Mouse (Mus musculus) ES-CJ7 (cell line): ENCODE results near the gene Gpr158.

Experiments
- DNase-seq: peaks from one replicate; pipeline ENCODE4 v3.0.0; 2011; ENCODE audit warnings: low read depth, low spot score

The Gpr158 gene

DNA sequence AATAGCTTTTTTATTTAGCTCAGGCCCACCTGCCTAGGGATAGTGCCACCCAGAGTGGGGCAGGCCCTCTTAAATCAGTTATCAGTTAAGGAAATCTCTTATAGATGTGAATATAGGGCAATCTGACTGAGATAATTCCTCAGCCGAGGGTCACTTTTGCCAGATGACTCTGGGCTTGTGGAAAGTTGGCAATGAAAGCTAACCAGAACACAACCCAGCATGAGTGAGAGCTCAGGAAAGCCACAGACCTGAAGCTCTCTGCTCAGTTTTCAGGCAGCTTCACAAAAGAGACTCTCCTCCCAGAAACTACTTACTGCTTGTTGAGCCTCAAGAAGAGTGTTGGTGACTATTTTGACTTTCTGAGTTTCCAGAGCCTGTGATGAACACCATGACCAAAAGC, 264.8 kb downstream of the Gpr158 start:
- no peak for DNase-seq

DNA sequence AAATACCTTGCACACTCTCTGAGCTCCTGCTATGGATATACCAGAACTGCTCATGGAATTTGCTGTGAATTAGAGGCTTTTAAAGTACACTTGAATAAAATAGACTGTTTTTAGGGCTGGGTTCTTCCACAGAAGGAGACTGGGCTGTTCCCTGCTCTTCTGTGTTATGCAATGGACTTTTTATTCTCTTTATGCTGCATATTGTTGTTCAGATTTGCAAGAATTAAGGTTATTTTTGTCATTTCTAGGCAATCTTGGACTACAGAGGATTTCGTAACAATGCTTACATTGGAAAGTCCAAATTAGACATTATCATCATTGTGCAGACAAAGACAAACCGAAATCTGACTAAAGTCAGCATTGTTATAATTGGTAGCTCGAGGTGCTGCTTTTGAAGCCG, 298.4 kb downstream of the Gpr158 start:
- no peak for DNase-seq

DNA sequence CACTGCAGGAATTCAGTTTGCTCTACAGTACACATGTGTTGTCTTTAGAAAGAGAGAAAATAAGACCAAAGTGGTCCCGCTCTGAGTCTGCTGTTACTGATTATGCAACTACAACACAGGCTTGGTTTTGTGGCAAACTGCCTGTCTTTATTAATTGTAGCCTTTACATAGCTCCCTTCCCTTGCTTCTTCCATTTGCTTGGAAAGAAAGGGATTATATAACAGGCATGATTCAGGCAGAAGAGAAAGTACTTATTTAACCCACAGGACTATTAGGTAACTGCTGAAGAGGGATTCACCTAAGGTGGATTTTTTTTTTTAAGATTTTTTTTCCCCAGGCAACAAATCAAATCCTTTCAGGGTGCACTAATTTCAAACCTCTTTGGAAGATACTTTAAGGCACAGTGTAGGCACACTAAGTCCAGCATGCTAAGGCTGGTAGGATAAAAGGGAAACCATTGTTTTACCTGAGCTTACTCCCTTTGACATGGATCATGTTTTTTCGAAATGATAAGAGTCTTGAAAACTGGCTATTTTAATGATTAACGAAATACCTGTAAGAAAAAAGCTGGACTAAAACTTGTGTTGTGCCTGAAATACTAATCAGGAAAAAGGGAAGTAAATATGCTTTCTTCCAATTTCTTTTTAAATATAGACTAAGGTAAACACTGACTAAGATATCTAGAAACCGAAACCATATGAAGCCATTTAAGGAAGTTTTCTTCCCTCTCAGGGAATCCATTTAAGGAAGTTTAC, 308.9 kb downstream of the Gpr158 start:
- DNase-seq = no peak

DNA sequence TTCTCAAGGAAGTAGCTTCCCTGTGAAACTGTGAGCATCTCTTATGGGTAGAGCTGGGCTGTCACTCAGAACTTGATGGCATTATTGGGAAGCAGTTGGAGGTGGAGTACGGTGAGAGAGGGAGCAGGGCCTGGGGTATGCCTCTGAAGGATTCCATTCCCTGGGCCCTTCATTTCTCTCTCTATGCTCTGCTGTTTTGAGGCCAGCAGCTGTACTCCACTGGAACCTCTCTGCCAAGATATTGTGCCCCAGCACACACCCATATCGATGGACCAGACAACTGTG, 309.4 kb downstream of the Gpr158 start:
- DNase-seq = no peak

DNA sequence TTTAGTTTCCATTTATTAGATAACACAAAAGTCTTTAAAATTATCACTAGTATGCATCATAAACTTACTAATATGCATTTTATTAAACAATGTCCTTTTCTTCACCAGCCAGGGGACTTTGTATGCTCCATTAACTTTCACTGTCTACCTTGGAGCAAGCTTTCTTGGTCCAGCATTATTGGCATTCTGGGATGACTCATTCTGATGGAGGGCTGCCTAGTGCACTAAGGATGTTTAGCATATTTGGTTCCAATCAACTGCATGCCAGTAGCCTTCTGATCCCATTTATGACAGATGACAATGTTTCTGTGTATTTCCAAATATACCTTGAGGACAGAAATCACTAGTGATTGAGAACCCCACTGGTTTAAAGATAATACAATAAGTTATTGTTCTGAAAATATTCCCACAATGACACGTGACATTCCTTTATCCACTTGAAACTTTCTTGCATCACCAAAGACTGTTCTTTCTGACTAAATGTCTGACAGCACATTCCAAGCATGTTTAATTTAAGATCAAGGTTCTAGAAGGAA, 313.5 kb downstream of the Gpr158 start:
- DNase-seq = no peak

DNA sequence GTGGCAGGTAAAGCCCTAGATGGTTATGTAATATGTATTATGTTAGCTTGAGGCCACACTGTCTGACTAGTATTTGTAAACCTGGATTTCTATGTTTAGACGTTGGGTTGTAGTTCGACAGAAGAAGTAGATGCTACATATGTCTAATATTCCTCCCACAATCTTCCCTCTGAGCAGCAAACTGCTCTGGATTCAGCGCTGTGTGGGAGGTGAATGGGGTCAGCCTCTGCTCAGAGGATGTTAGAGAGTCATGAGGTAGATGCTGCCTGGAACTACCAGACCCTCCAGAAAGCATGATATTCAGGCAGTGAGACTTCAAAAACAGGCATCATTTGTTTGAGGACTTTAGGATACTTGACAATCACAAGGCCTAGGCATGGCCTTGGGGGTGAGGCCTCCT, 317.4 kb downstream of the Gpr158 start:
- DNase-seq = no peak

DNA sequence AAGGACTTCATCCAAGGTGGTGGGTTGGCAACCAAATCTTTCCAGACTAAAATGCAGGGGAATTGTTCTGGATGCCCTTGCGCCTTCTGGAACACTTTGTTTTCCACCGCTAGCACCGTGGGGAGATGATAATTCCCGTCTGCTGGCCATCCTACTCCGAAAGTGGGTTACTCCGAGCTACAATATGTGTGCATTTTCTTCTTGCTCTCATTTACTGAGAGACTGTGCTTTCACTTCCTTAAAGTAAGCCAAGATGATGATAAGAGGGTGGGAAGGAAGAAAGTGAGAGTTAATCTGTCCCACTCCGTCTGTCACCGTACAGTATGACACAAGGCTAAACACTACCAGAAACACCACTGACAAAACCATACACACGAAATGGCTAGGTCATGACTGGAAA, 325.8 kb downstream of the Gpr158 start:
- no peak for DNase-seq

DNA sequence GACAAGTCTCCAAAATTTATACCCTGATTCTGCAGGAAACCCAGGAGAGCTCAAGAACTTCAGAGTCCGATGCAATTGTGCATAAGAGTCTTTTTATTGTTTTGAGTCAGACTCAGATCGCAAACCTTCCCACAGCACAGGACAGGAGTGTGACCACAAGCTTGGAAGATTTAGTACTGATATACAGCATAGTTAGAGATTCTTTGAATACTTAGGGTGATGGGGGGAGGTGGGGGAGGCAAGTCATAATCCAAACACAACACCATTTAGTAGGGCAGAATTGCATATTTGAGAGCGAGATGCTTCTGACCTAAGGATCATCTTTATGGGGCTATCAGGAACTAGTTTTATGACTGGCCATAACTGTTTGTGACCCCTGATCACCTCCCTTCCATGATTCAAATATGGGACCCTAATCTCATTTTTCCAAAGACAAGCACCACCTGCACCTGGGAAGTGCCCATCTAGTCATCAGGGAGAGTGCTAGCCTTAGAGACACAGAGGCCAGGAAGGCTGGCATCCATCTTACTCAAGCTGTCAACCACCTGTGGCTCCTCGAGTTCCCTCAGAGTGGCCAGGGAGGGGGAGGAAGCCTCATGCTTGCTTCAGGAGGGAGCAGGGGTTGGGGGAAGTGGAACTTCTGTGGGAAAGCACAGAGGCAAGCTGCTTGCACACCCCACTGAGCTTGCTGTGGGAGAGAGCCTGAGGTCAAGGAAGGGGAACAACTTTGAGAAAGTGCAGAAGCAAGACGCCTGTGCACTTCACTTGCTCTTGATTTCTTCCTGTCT, 326.7 kb downstream of the Gpr158 start:
- DNase-seq = no peak

DNA sequence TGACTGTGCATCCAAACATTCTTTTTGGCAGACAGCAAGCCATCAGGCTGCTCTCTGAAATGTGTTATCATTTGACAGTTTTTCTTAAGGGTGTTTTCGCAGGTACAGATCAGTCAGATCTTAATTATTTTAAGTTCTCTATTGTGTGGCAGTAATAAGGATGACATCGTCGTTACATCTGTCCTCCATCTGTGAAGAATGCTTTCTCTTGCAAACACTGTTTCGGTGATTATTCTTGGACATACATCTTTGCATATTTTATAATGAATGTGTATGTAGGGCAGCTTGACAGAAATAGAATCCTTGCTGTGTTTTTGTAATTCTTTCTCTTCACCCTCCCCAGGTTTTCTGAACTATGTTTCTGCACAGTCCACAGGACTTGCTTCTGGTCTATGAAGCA, 360.7 kb downstream of the Gpr158 start:
- no peak for DNase-seq

DNA sequence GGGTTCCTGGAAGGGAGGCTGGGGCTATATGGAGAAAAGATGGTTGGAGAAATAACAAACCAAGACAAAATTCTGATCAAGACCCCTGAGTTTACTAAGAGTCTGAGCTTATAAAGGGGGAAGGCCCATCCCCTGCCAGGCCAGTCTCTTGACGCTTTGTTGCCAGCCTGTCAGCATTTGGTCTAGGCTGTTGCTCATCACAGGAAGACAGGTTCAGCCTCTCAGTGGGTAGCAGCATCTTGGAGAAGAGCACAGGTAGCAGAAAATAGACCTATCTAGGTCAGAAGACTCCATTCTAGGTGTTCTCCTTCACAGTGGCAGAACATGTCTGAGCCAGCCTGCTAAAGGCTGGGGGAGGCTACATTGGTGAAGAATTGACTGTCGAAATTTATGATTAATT, 416.4 kb downstream of the Gpr158 start:
- DNase-seq = no peak

DNA sequence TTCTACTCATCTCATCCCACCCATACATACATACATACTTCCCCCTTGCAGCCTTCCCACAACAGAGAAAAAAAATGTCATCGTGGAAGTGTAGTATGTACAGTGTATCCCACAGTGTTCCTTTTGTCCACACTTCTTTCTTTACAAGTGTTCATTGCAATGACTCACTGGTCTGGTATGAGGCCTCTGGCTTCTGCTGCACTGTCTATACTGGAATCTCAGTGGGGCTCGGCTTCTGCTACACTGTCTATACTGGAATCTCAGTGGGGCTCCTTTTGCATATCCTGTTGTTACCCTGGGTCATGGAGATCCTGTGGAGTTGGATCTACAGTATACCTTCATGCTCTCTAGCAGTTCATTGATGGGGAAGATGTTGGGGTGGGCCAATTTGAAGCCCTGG, 425.8 kb downstream of the Gpr158 start:
- peak; percentile 45 for DNase-seq

DNA sequence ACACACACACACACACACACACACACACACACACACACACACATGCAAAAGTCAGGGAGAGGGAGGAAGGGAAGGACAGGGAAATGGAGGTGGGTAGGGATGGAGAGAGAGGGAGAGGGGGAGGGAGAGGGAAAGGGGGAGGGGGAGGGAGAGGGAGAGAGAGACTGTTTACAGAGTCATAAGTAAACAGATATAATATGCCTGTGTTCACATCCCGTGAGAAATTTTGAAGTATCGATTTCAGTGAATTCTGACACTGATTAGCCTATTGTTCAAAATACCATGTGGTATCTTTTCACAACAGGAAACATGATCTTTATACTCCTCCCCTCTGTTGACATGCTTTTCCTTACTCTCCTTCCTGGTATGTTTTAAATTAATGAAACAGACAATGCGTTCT, 432.3 kb downstream of the Gpr158 start:
- DNase-seq = no peak

DNA sequence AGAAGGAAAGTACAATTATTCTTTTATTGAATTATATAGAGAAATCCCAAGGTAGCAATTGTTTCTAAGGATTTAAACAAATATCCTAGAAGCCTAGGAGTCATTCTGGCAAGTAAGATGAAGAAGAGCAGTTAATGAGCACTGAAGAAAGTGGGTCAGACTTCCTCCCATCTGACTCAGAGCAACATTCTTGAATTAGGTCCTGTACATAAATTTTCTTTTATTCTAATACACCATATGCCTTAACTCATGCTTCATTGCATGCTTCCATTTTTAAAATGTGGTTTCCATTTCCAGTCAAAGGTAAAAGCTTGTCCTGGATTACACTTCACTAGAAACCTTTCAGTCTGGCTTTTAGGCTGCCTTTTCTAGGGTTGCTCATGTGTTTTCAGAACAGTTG, 432.7 kb downstream of the Gpr158 start:
- no peak for DNase-seq

DNA sequence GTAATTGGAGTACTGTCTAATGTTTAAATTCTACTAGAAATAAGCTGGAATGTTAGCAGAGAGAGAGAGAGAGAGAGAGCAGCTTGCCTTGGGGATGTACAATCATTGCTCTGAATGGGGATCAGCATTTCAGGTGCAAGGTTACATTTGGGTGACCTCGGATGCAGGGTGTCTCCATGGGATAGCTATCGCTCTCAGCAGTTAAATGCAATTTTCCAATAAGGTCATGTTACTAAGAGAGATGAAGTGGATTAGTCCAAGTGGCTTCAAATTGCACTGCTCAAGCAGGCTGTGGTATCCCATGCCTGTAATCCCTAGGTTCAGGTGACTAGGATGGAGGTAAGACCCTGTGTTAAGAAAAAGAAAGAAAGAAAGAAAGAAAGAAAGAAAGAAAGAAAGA, 441.2 kb downstream of the Gpr158 start:
- DNase-seq = no peak

DNA sequence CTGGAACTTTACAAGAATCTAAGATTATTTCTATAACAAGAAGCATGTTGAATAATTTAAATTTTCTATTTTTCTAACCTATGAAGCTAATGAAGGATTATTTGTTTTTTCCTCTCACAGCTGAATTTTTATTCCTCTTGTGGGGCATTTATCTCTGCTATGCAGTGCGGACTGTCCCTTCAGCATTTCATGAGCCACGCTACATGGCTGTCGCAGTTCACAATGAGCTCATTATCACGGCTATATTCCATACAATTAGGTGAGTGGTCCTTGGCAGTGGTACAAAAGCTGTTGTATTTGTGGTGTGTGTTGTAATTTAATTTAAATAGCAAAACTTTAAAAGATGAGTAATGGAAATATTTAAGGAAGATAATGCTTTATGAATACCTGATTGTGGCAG, 443.1 kb downstream of the Gpr158 start:
- no peak for DNase-seq

DNA sequence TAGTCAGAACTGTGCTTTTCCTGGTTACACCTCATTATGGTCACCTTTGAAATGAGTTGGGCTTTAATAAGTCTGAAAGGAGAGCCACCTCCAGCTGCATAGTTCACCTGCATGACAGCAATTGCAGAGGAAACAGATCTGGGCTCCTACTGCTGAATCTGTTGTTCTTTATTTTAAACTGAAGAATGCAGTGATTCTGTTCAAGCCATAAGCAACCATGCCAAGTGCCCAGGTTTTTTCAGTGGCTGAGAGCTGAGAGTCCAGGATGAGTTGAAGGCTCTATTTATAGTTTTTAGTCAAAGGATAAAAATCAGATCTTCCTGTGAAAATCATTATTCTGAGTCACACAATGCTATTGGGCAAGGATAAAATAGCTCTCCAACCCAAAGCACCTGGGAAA, 496.7 kb downstream of the Gpr158 start:
- DNase-seq = no peak
